Mouse (Mus musculus) testis, adult 2 months (tissue): ENCODE measurements around the gene Aim2.
"Not testable (repeated sequence)": the region's sequence is repeated elsewhere in the genome, so short reads cannot be mapped to it uniquely, and the experiment has no call there.

ENCODE experiments used
- CTCF ChIP-seq: fragments of 200-500 bp; IDR thresholded peaks from 2 replicates; pipeline ENCODE4 v1.5.1; 2012; ENCODE audit warnings: low read depth, mild to moderate bottlenecking, inconsistent platforms, low read length, moderate library complexity; ENCODE audit not compliant: control insufficient read depth, insufficient read depth, insufficient replicate concordance
- POLR2A ChIP-seq: fragments of 200-500 bp; IDR thresholded peaks from 2 replicates; pipeline ENCODE4 v1.6.1; 2012; ENCODE audit warnings: low read depth, mild to moderate bottlenecking, inconsistent platforms, low read length, moderate library complexity; ENCODE audit not compliant: control insufficient read depth

GRCm38 (mm10) chr1:173510595-173510994 is 159.9 kb downstream of the Aim2 start:
- TF ChIP-seq CTCF, POLR2A: not testable (repeated sequence)
